Comparison of ENCODE assay signal across 8 mouse cellular contexts in genomic region chr9:69290018-69290880, GRCm38 (mm10).
DNase-seq lines count a peak whose midpoint lies in the region; ATAC-seq and TF ChIP-seq lines count a peak whose summit lies in the region.

No protein-coding gene starts in this region.

- peak overlapping the region; percentile 88 for H3K27ac ChIP-seq in embryonic facial prominence, embryonic 10.5 days (replicated peaks)
- peak overlapping the region; percentile 57; the same call in 1 of the 2 replicates for H3K27ac ChIP-seq in heart, postnatal 0 days (ENCODE audit: low read depth)

- peak overlapping the region; percentile 71 for H3K9ac ChIP-seq in heart, postnatal 0 days (replicated peaks; ENCODE audit: low read depth, low read length)

- H3K4me2 ChIP-seq in heart, postnatal 0 days (ENCODE audit: low read depth, low read length): peak overlapping the region; percentile 91

- WGBS in embryonic facial prominence, embryonic 10.5 days: under 1% methylated on average over 73 of the region's 73 CpGs
- WGBS in heart, postnatal 0 days: under 1% methylated on average over 67 of the region's 73 CpGs

- peaks cover 18% of the 10 kb centered on the region for H3K4me1 ChIP-seq in E14TG2a.4 (replicated peaks; ENCODE audit: low read depth, low read length)
- peaks cover 69% of the 10 kb centered on the region for H3K4me1 ChIP-seq in embryonic facial prominence, embryonic 10.5 days
- peaks cover 5% of the 10 kb centered on the region for H3K4me1 ChIP-seq in heart, postnatal 0 days (ENCODE audit: control insufficient read depth, insufficient read depth)

- no peak for TF ChIP-seq CTCF in E14TG2a.4 (conservative IDR thresholded peaks at IDR 0.05; ENCODE audit: low read length)
- TF ChIP-seq CTCF in heart, postnatal 0 days (IDR thresholded peaks at IDR 0.05; ENCODE audit: low read depth): no peak

- ATAC-seq in heart, postnatal 0 days (ENCODE audit: insufficient read depth, low read depth): peak; percentile 50
- peak; percentile 64 for ATAC-seq in megakaryocyte, adult 5-6 weeks (ENCODE audit: poor library complexity, severe bottlenecking)

- DNase-seq in adrenal gland, adult 18-20 months (ENCODE audit: low spot score in 2 of 2): peak; percentile 55 to 59
- peak; percentile 59 for DNase-seq in embryonic facial prominence, embryonic 10.5 days (ENCODE audit: low spot score)
- DNase-seq in heart, postnatal 0 days (ENCODE audit: low spot score): peak; percentile 26
- peak; percentile 38 to 61 for DNase-seq in kidney, postnatal 25 days
- peak; percentile 41 for DNase-seq in right cerebral cortex, postnatal 4 days
- no peak for DNase-seq in layer of hippocampus, adult 8-10 months (ENCODE audit: low spot score in 2 of 2)

- H3K4me3 ChIP-seq in E14TG2a.4 (replicated peaks; ENCODE audit: low read length): peak overlapping the region; percentile 84
- peak overlapping the region; percentile 83 for H3K4me3 ChIP-seq in embryonic facial prominence, embryonic 10.5 days
- H3K4me3 ChIP-seq in heart, postnatal 0 days (ENCODE audit: low read depth, low read length): peak overlapping the region; percentile 72

- H3K36me3 ChIP-seq in E14TG2a.4 (ENCODE audit: insufficient read depth, low read length): no peaks in the 10 kb centered on the region
- H3K36me3 ChIP-seq in embryonic facial prominence, embryonic 10.5 days (replicated peaks): no peaks in the 10 kb centered on the region
- H3K36me3 ChIP-seq in heart, postnatal 0 days (replicated peaks; ENCODE audit: control insufficient read depth, insufficient read depth, low read length): no peaks in the 10 kb centered on the region

- H3K27me3 ChIP-seq in E14TG2a.4 (ENCODE audit: insufficient read depth, low read length): peaks cover 44% of the 10 kb centered on the region
- H3K27me3 ChIP-seq in embryonic facial prominence, embryonic 10.5 days (replicated peaks; ENCODE audit: low read depth, poor library complexity, severe bottlenecking): peaks cover 49% of the 10 kb centered on the region
- H3K27me3 ChIP-seq in heart, postnatal 0 days (ENCODE audit: control insufficient read depth, insufficient read depth, low read length): no peaks in the 10 kb centered on the region

- no peaks in the 10 kb centered on the region for H3K9me3 ChIP-seq in E14TG2a.4 (ENCODE audit: low read length)
- no peaks in the 10 kb centered on the region for H3K9me3 ChIP-seq in embryonic facial prominence, embryonic 10.5 days
- H3K9me3 ChIP-seq in heart, postnatal 0 days (replicated peaks; ENCODE audit: control insufficient read depth, low read length): no peaks in the 10 kb centered on the region

- TF ChIP-seq EP300 in heart, postnatal 0 days (IDR thresholded peaks at IDR 0.05; ENCODE audit: low read depth): 0 out of 2 replicates have a peak, but pooled peaks have one; percentile 0

Comparison
In these comparisons a context has a peak if more than half of its experiments do, and no peak if none do; other contexts are left out.
1. DNase-seq: peak in adrenal gland, adult 18-20 months (2 of 2), embryonic facial prominence, embryonic 10.5 days (single experiment), heart, postnatal 0 days (single experiment), kidney, postnatal 25 days (2 of 2) and right cerebral cortex, postnatal 4 days (single experiment); none in layer of hippocampus, adult 8-10 months (0 of 2).
2. Peak in every context shown above with its lines, with median percentiles within 50 percentile points of each other: H3K4me3 ChIP-seq.